Mouse (Mus musculus) thymus, adult 2 months (tissue): ENCODE data around the gene Plekhg3.

ENCODE experiments used
- CTCF ChIP-seq: fragments of 200-500 bp; IDR thresholded peaks from 2 replicates; pipeline ENCODE4 v1.5.1; 2012; ENCODE audit warnings: mild to moderate bottlenecking, control low read depth, low read length, moderate library complexity, borderline replicate concordance; ENCODE audit not compliant: control insufficient read depth, poor library complexity, insufficient read depth; ENCODE audit errors: extremely low read depth
- POLR2A ChIP-seq: fragments of 200-500 bp; IDR thresholded peaks from 2 replicates; pipeline ENCODE4 v1.6.1; 2012; ENCODE audit warnings: mild to moderate bottlenecking, low read length, control low read depth, moderate library complexity; ENCODE audit not compliant: control insufficient read depth, poor library complexity, insufficient read depth; ENCODE audit errors: extremely low read depth

DNA sequence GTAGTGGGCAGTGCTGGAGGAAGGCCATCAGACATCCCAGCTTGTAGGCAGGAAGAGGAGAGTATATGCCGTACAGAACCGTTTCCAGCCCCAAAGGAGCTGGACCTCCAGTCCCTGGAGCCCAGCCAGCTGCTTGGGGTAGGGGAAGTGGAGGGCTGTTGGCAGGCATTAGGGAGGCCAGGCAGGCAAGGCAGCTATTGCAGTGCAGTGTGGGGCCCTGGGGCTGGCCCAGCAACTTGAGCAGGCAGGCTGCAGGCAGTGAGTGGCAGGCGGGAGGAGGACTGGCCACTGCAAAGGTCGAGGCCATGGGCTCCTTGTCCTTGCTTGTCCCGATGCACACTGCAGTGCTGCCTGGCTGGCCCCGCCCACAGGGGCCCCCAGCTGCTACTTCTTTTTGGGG lies 52.1 kb downstream of the Plekhg3 start:
- TF ChIP-seq POLR2A (no peak), CTCF (no peak)
